Mouse (Mus musculus) small intestine, adult 2 months (tissue): ENCODE measurements at regions not wholly inside any gene's neighbourhood (a gene's known extent, or its start where the extent isn't known, plus 50 kb on each side); places are given as distances from the start of the nearest gene placed in this dataset.

Experiments used
- CTCF ChIP-seq: fragments of 200-500 bp; IDR thresholded peaks from 2 replicates; pipeline ENCODE4 v1.5.1; 2012; ENCODE audit warnings: low read depth, mild to moderate bottlenecking, control low read depth, inconsistent platforms, low read length, moderate library complexity, mixed read lengths; ENCODE audit not compliant: insufficient replicate concordance, insufficient read length; ENCODE audit errors: extremely low read depth
- POLR2A ChIP-seq: fragments of 200-500 bp; IDR thresholded peaks from 2 replicates; pipeline ENCODE4 v1.6.1; 2012; ENCODE audit warnings: low read depth, mild to moderate bottlenecking, control low read depth, inconsistent platforms, low read length, moderate library complexity

DNA sequence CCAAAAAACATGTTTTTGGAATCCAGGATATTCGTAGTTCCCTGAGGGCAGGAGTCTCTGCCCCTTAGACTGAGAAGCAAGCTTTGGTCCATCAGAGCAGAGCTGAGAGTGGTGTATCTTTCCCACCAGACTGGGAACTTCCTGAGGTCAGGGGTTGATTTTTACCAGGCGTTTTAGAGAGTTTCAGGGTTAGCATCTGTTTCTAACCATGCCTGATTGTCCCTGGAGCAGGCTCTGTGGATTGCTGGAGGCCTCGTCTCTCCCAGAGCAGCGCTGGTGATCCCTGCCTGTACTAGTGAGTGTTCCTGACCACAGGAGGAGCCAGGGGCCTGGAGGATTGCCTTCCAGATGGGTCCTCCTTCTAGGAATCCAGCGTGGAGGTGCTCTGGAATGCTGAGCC, 72.8 kb upstream of the 1600014C23Rik start:
- TF ChIP-seq POLR2A = no peak
- TF ChIP-seq CTCF = no peak
